Mouse (Mus musculus) A20 (cell line): ENCODE data around the gene Prdm9.
"Not testable (repeated sequence)": the region's sequence is repeated elsewhere in the genome, so short reads cannot be mapped to it uniquely, and the experiment has no call there.

Experiments
- DNase-seq: peaks from one replicate; pipeline ENCODE4 v3.0.0-alpha.2; 2011; ENCODE audit warnings: low read depth, low spot score

The Prdm9 gene

GRCm38 (mm10) chr17:15564014-15564927 is at the start of gene Prdm9:
Gene Prdm9, minus strand, starts transcription at chr17:15564354.
- DNase-seq, result peak; percentile 98

GRCm38 (mm10) chr17:15599496-15599895 is 35.3 kb upstream of the Prdm9 start:
- no peak for DNase-seq

DNA sequence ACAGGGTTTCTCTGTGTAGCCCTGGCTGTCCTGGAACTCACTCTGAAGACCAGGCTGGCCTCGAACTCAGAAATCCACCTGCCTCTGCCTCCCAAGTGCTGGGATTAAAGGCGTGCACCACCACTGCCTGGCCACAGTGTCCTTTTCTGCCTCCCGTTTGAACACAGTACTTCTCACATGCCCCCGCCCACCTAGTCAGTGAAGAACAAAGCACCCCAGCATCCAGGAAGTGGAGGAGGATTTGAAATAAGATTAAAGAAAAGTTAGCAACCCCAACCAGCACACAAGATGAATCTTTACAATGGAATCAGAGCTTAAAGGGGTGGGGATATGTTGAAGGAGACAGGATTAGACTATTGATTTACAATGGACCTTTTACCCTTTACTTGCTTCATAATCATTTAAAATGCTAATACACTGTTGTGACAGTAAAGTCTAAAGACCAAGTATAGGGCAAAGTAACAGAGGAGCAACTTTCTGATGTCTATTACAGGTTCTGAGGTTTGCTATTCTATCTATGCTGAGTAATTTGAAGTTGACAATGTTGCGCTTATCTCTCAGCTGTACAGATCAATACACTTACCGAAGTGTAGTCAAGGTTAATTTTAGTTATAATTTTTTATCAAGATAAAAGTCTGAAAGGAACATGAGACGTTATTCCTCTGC is 27.2 kb upstream of the Prdm9 start:
- DNase-seq, result no peak

DNA sequence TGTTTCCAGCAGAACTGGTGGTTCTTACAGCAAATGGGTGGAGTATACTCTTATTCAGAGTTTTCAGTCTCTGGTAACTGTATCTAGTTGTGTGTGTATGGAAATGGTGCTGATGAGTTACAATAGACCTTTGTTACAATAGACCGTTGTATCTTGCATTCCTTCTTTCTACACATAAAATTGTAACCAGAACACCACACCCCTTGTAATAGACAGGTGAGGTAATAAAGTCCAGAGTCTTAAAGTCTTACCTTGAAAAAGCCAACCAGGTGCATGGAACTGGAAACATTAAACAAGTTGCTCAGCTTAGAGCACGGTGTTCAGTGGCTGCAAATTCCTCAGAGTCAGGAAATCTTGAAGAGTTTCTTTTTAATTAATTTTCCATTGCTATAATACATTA is 24.0 kb upstream of the Prdm9 start:
- no peak for DNase-seq

DNA sequence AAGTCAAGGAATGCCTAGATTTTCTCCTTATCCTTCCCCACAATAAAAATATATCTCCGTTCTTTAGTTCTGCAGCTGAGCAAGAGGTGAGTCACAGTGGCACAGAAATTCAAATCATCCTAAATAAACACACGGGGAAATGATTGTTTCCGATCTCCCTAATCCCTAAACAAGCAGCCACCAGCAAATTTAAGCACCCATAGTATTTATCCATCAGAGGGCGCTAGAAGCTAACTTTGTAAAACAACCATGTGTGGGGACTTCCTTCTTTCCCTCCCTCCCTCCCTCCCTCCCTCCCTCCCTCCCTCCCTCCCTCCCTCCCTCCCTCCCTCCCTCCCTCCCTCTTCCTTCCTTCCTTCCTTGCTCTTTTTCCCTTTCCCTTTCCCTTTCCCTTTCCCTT is 21.5 kb upstream of the Prdm9 start:
- peak; percentile 59 for DNase-seq

DNA sequence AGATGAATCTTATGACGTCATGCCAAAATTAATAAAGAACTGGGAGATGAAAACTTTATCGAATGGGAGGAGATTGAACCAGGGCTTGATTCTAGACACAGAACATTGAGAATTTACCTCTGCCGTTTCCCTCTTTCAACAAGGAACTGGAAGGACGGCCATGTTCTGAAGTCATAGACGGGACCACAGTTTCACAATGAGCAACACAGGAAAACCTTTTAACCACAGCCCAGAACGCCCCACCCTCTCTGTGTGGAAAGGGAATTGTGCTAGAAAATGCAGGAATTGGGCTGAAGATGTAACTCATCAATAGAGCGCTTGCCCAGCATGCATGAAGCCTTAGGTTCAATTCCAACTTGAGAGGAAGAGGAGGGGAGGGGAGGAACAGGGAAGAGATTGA is 18.9 kb upstream of the Prdm9 start:
- no peak for DNase-seq

- no peak for DNase-seq
Observed at GRCm38 (mm10) chr17:15580072-15580447, 15.9 kb upstream of the Prdm9 start.

- no peak for DNase-seq
Observed at GRCm38 (mm10) chr17:15579410-15580071, 15.4 kb upstream of the Prdm9 start.

DNA sequence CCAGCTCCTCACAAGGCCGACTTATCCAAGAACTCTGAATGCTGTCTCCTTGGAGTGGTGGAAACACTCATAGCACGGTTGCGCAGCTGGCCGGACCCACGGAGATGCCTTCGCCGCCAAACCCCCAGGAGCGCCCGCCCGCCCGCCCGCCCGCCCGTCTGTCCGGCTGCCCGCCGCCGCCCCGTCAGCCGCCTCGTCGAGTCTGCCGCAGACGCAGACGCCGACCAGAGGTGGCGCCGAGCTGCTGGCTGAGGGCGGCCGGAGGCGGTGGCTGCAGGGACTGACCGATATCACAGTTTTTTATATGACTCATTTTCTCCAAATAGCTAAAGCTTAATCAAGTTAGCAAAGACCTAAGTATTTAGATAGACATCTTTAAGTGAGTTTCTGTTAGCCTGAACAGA is 13.1 kb upstream of the Prdm9 start:
- no peak for DNase-seq

GRCm38 (mm10) chr17:15575056-15575455 is 10.9 kb upstream of the Prdm9 start:
- no peak for DNase-seq

DNA sequence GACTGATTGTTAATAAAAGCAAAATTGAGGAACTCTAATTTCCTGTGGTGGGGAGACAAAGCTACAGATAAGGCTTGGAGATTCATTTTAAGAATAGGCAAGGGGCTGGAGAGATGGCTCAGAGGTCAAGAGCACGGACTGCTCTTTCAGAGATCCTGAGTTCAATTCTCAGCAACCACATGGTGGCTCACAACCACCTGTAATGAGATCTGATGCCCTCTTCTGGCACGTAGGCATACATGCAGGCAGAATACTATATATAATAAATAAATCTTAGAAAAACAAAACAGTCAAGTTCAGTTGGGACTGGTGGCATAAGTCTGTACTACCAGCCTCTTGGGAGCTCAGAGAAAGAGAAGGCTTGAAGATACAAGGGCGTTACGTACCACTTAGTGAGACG is 2.8 kb upstream of the Prdm9 start:
- DNase-seq, result peak; percentile 28

DNA sequence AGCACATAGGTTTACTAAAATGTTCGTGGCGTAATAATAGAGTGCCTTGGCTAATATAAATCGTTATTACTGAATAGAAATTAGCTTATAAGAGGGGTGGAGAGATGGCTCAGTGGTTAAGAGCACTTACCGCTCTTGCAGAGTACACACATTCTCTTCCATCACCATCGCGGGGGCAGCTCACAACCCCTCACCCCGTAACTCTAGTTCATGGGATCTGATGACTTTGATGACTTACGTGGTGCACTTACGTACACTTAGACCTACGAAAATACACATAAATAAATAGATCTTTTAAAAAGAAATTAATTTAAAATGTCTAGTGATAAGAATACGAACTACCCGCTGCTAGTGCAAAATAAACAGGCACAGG is 760 bp upstream of the Prdm9 start:
- DNase-seq, result no peak

DNA sequence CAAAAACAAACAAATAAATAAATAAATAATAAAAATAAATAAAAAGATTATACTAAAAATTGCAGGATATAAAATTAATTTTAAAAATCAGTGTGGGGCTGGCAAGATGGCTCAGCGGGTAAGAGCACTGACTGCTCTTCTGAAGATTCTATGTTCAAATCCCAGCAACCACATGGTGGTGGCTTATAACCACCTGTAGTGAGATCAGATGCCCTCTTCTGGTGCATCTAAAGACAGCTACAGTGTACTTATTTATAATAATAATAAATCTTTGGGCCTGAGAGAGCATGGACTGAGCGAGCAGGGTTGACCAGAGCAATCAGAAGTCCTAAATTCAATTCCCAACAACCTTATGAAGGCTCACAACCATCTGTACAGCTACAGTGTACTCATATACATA is 4.2 kb downstream of the Prdm9 start:
- peak; percentile 41 for DNase-seq

- DNase-seq, result no peak
Observed at GRCm38 (mm10) chr17:15549713-15550112, 14.4 kb downstream of the Prdm9 start.

DNA sequence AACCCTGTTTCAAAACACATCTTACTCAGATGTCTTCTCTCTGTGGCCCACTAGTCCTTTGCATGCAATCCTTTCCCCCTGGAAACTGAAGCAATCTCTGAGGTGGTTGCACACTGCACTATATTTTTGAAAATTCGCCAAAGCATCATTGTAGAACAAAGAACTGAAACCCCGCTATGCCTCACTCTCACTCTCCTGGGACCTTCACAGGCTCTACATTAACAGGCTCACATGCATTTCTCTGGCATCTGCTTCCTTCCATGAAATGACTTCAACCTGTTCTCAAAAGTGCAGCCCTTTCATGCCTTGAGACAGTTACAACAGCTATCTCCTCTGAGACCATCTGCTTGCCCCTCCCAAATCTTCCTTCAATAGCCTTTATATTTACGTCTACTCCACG is 17.7 kb downstream of the Prdm9 start:
- DNase-seq, result peak; percentile 56

DNA sequence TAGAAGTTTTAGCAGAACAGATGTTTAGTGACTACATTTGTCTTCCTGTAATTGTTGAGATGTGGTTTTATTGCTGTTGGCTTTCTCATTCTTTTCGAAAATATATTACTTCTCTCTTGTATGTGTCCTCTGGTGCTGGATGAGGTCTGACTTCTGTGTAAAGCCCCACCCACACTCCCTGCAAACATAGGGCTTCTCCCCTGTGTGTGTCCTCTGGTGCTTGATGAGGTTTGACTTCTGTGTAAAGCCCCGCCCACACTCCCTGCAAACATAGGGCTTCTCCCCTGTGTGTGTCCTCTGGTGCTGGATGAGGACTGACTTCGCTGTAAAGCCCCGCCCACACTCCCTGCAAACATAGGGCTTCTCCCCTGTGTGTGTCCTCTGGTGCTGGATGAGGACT is 20.3 kb downstream of the Prdm9 start:
- DNase-seq, result not testable (repeated sequence)

- DNase-seq, result no peak
Observed at GRCm38 (mm10) chr17:15540309-15540708, 23.8 kb downstream of the Prdm9 start.

DNA sequence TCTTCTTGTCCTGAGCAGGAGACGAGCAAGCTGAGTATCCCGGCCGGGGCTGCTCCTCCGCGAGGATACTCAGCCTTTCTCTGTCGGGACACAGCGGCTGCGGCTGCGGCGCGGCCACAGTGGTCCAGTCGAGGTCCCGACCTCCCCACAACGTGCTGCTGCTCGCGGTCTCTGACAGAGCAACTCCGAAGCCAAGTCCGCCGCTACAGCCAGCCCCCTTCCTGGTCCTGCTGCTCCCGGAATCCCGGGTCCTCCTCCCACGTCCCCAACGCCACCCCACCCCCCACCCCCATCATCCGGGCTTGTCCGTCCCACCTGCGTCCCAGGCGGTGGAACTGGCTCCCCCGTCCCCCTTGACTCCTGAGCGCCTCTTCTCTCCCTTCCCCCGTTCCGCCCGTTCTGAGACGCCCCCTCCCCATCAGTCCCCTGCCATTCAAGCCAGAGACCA is 27.7 kb downstream of the Prdm9 start:
- no peak for DNase-seq

GRCm38 (mm10) chr17:15535943-15536342 is 28.2 kb downstream of the Prdm9 start:
- no peak for DNase-seq

- no peak for DNase-seq
Observed at GRCm38 (mm10) chr17:15535162-15535800, 28.9 kb downstream of the Prdm9 start.

GRCm38 (mm10) chr17:15530141-15530540 is 34.0 kb downstream of the Prdm9 start:
- DNase-seq, result peak; percentile 68

DNA sequence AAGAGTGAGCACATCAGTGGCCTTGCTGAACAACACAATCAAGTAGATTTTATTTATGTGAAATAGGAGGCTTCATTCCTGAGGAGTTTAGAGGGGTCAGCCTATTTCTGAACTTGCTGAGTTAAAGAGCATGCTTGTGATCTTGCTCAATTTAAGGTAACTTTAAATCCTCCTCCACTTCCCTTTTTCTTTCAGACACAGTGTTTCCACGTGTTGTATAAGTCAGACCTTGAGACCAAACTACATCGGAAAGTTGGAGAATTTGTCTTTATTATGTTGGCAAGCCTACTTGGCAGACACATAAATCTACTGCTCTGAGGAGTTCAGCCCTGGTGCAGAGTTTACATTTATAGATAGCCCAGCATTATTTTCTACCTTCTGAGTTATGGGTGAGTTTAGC is 35.3 kb downstream of the Prdm9 start:
- no peak for DNase-seq
